Mouse (Mus musculus) forebrain, embryonic 11.5 days (tissue): ENCODE measurements around the gene Slc18a2. TPM values are rescaled to one million over a fixed set of nuclear protein-coding genes. Genes with fewer than 3 reads are reported as not detected.

Source experiments
- ATAC-seq: fragments of 200-750 bp; cut with Nextera tagmentation; replicated peaks from 2 replicates; pipeline ENCODE4 v1.8.0; 2017; ENCODE audit warnings: moderate TSS enrichment; ENCODE audit not compliant: low FRiP score
- DNase-seq: peaks from one replicate; pipeline ENCODE4 v3.0.0-alpha.2; 2017; ENCODE audit warnings: low spot score
- H3K27ac ChIP-seq: fragments of 300-500 bp; sonication (generic); 2 replicates; pipeline ENCODE4 v1.5.1; 2014; ENCODE audit warnings: low read depth, low read length
- H3K27me3 ChIP-seq: fragments of 300-500 bp; sonication (generic); 2 replicates; pipeline ENCODE4 v1.6.1; 2014; ENCODE audit warnings: mild to moderate bottlenecking, low read length, mixed read lengths; ENCODE audit not compliant: control insufficient read depth, insufficient read depth
- H3K36me3 ChIP-seq: fragments of 300-500 bp; sonication (generic); 2 replicates; pipeline ENCODE4 v1.6.1; 2014; ENCODE audit warnings: mild to moderate bottlenecking, low read length, moderate library complexity, mixed read lengths; ENCODE audit not compliant: control insufficient read depth, insufficient read depth
- H3K4me1 ChIP-seq: fragments of 300-500 bp; sonication (generic); replicated peaks from 2 replicates; pipeline ENCODE4 v1.6.1; 2014; ENCODE audit warnings: low read length, mixed read lengths; ENCODE audit not compliant: control insufficient read depth, insufficient read depth
- H3K4me2 ChIP-seq: fragments of 300-500 bp; sonication (generic); 2 replicates; pipeline ENCODE4 v1.6.1; 2014; ENCODE audit warnings: low read depth, mild to moderate bottlenecking, low read length, moderate library complexity, mixed read lengths; ENCODE audit not compliant: severe bottlenecking
- H3K4me3 ChIP-seq: fragments of 300-500 bp; sonication (generic); 2 replicates; pipeline ENCODE4 v1.5.1; 2014; ENCODE audit warnings: low read depth, low read length
- H3K9ac ChIP-seq: fragments of 300-500 bp; sonication (generic); 2 replicates; pipeline ENCODE4 v1.6.1; 2014; ENCODE audit warnings: low read length
- H3K9me3 ChIP-seq: fragments of 300-500 bp; sonication (generic); 2 replicates; pipeline ENCODE4 v1.6.1; 2016; ENCODE audit warnings: low read length, mixed read lengths; ENCODE audit not compliant: control insufficient read depth
- WGBS: fragments of 180-500 bp; shearing (Covaris S2); extraction: QIAGEN DNeasy Blood & Tissue Kit; methylation state at CpG from one replicate; pipeline ENCODE4 v1.1.7; 2014; 5-methylcytosine and 5-hydroxymethylcytosine counted together
- polyA plus RNA-seq: library from polyadenylated mRNA; unstranded; fragments of >200 nt; fragmentation: Nextera tagmentation; extraction: Ambion mirVana; gene quantifications from 2 replicates; pipeline ENCODE4 v1.2.1, GENCODE M21; 2014

Slc18a2 gene
- polyA plus RNA-seq, 1 experiment from 2014 or later: 19.7 TPM

GRCm38 (mm10) chr19:59339908-59340307 lies 79.2 kb downstream of the Slc18a2 start:
- H3K27ac ChIP-seq: no peak overlapping the region
- no peaks in the 10 kb centered on the region for H3K36me3 ChIP-seq
- H3K4me3 ChIP-seq: no peak overlapping the region
- ATAC-seq (no peak), DNase-seq (no peak)
- H3K4me2 ChIP-seq: no peak overlapping the region
- 93% methylated on average over 3 of the region's 3 CpGs for WGBS
- no peak overlapping the region for H3K9ac ChIP-seq
- H3K9me3 ChIP-seq: no peaks in the 10 kb centered on the region
- peaks cover 6% of the 10 kb centered on the region; the same call in 1 of the 2 replicates for H3K4me1 ChIP-seq
- H3K27me3 ChIP-seq: no peaks in the 10 kb centered on the region

GRCm38 (mm10) chr19:59342964-59343363 lies 82.3 kb downstream of the Slc18a2 start:
- peak overlapping the region; percentile 85 for H3K4me3 ChIP-seq
- peaks cover 6% of the 10 kb centered on the region; the same call in 1 of the 2 replicates for H3K4me1 ChIP-seq
- ATAC-seq (no peak), DNase-seq (no peak)
- no peak overlapping the region for H3K27ac ChIP-seq
- H3K36me3 ChIP-seq: no peaks in the 10 kb centered on the region
- H3K27me3 ChIP-seq: no peaks in the 10 kb centered on the region
- peak overlapping the region; percentile 99 for H3K4me2 ChIP-seq
- H3K9ac ChIP-seq: 0 out of 2 replicates have a peak overlapping the region, but pooled peaks have one; percentile 33
- H3K9me3 ChIP-seq: no peaks in the 10 kb centered on the region
- WGBS: 35% methylated on average over 2 of the region's 2 CpGs

- Histone ChIP-seq H3K4me1 (peaks cover 6% of the 10 kb centered on the region; the same call in 1 of the 2 replicates), H3K9me3 (no peaks in the 10 kb centered on the region), H3K9ac (peak overlapping the region; percentile 92), H3K27me3 (no peaks in the 10 kb centered on the region), H3K36me3 (no peaks in the 10 kb centered on the region), H3K4me2 (peak overlapping the region; percentile 99), H3K4me3 (peak overlapping the region; percentile 85), H3K27ac (no peak overlapping the region)
- WGBS: under 1% methylated on average over 14 of the region's 14 CpGs
- DNase-seq: peak; percentile 59
- no peak for ATAC-seq
These were observed 83.6 kb downstream of the Slc18a2 start for GRCm38 (mm10) chr19:59344304-59344711.

GRCm38 (mm10) chr19:59345081-59345657 lies 84.5 kb downstream of the Slc18a2 start:
- Histone ChIP-seq H3K4me1 (peaks cover 6% of the 10 kb centered on the region; the same call in 1 of the 2 replicates), H3K27me3 (no peaks in the 10 kb centered on the region), H3K4me3 (peak overlapping the region; percentile 85), H3K9me3 (no peaks in the 10 kb centered on the region), H3K9ac (peak overlapping the region; percentile 92), H3K27ac (peak overlapping the region; percentile 84), H3K4me2 (peak overlapping the region; percentile 99), H3K36me3 (no peaks in the 10 kb centered on the region)
- DNase-seq: peak; percentile 85
- under 1% methylated on average over 68 of the region's 70 CpGs for WGBS
- ATAC-seq: peak; percentile 45

Other genes starting within 250 kb of the Slc18a2 start
- 6.0 and 6.2 TPM in 2 replicates for gene Shtn1, start 184.8 kb upstream of the Slc18a2 start, polyA plus RNA-seq
- gene Vax1, start 90.8 kb upstream of the Slc18a2 start, polyA plus RNA-seq: 5.8 and 6.0 TPM in 2 replicates
- not detected in 2 replicates for gene Kcnk18, start 41.7 kb upstream of the Slc18a2 start, polyA plus RNA-seq
- gene Rps12-ps3, start 61.4 kb downstream of the Slc18a2 start, polyA plus RNA-seq: 9.5 and 13.5 TPM in 2 replicates
- gene Pdzd8, start 84.9 kb downstream of the Slc18a2 start, polyA plus RNA-seq: 17.6 and 18.8 TPM in 2 replicates
- 75.6 and 78.9 TPM in 2 replicates for gene Emx2, start 197.5 kb downstream of the Slc18a2 start, polyA plus RNA-seq